Mouse (Mus musculus): ENCODE measurements around the gene Olfml3.

Gene Olfml3

GRCm38 (mm10) chr3:103737778-103738571, at the start of gene Olfml3:
Gene Olfml3 (minus strand): TSS chr3:103738001.
- DNase-seq (ENCODE audit: low read depth, low spot score): peak; percentile 69

- no peak for DNase-seq (ENCODE audit: low read depth, low spot score)
These were observed 49.4 kb upstream of the Olfml3 start for GRCm38 (mm10) chr3:103787225-103787624.

- DNase-seq (ENCODE audit: low read depth, low spot score): no peak
These were observed 45.2 kb upstream of the Olfml3 start for GRCm38 (mm10) chr3:103782844-103783609.

GRCm38 (mm10) chr3:103780777-103781176, 43.0 kb upstream of the Olfml3 start:
- DNase-seq (ENCODE audit: low read depth, low spot score): no peak

GRCm38 (mm10) chr3:103780271-103780670, 42.5 kb upstream of the Olfml3 start:
- no peak for DNase-seq (ENCODE audit: low read depth, low spot score)

GRCm38 (mm10) chr3:103779183-103779582, 41.4 kb upstream of the Olfml3 start:
- no peak for DNase-seq (ENCODE audit: low read depth, low spot score)

- no peak for DNase-seq (ENCODE audit: low read depth, low spot score)
These were observed 40.9 kb upstream of the Olfml3 start for GRCm38 (mm10) chr3:103778660-103779059.

- DNase-seq (ENCODE audit: low read depth, low spot score): no peak
These were observed 40.1 kb upstream of the Olfml3 start for GRCm38 (mm10) chr3:103777940-103778339.

GRCm38 (mm10) chr3:103774009-103774408, 36.2 kb upstream of the Olfml3 start:
- DNase-seq (ENCODE audit: low read depth, low spot score): no peak

GRCm38 (mm10) chr3:103773508-103773907, 35.7 kb upstream of the Olfml3 start:
- no peak for DNase-seq (ENCODE audit: low read depth, low spot score)

GRCm38 (mm10) chr3:103772846-103773245, 35.0 kb upstream of the Olfml3 start:
- DNase-seq (ENCODE audit: low read depth, low spot score): no peak

- DNase-seq (ENCODE audit: low read depth, low spot score): peak; percentile 72
These were observed 33.8 kb upstream of the Olfml3 start for GRCm38 (mm10) chr3:103771531-103772130.

GRCm38 (mm10) chr3:103766789-103767188, 29.0 kb upstream of the Olfml3 start:
- DNase-seq (ENCODE audit: low read depth, low spot score): no peak

- no peak for DNase-seq (ENCODE audit: low read depth, low spot score)
These were observed 21.6 kb upstream of the Olfml3 start for GRCm38 (mm10) chr3:103759261-103759970.

GRCm38 (mm10) chr3:103758456-103758855, 20.7 kb upstream of the Olfml3 start:
- no peak for DNase-seq (ENCODE audit: low read depth, low spot score)

- no peak for DNase-seq (ENCODE audit: low read depth, low spot score)
These were observed 19.1 kb upstream of the Olfml3 start for GRCm38 (mm10) chr3:103756920-103757319.

- DNase-seq (ENCODE audit: low read depth, low spot score): no peak
These were observed 17.6 kb upstream of the Olfml3 start for GRCm38 (mm10) chr3:103755351-103755750.

- DNase-seq (ENCODE audit: low read depth, low spot score): no peak
These were observed 13.8 kb upstream of the Olfml3 start for GRCm38 (mm10) chr3:103751558-103751957.

GRCm38 (mm10) chr3:103746711-103747110, 8.9 kb upstream of the Olfml3 start:
- DNase-seq (ENCODE audit: low read depth, low spot score): no peak

GRCm38 (mm10) chr3:103745001-103745770, 7.4 kb upstream of the Olfml3 start:
- no peak for DNase-seq (ENCODE audit: low read depth, low spot score)

- no peak for DNase-seq (ENCODE audit: low read depth, low spot score)
These were observed 5.4 kb upstream of the Olfml3 start for GRCm38 (mm10) chr3:103743208-103743607.
